Mouse (Mus musculus) lung, embryonic 14.5 days (tissue): ENCODE measurements around the gene Fanca. TPM values are rescaled to one million over a fixed set of nuclear protein-coding genes. Genes with fewer than 3 reads are reported as not detected.

Experiments
- ATAC-seq: fragments of 200-750 bp; cut with Nextera tagmentation; 2 replicates; pipeline ENCODE4 v1.8.0; 2017; ENCODE audit warnings: mild to moderate bottlenecking, moderate TSS enrichment, moderate library complexity; ENCODE audit not compliant: insufficient read depth
- DNase-seq: peaks from one replicate; pipeline ENCODE4 v3.0.0-alpha.2; 2015
- H3K27ac ChIP-seq: fragments of 300-500 bp; sonication (generic); 2 replicates; pipeline ENCODE4 v1.5.1; 2014; ENCODE audit warnings: low read depth, mild to moderate bottlenecking, moderate library complexity
- H3K27me3 ChIP-seq: fragments of 300-500 bp; sonication (generic); 2 replicates; pipeline ENCODE4 v1.6.1; 2014; ENCODE audit warnings: low read length, control low read depth; ENCODE audit not compliant: insufficient read depth
- H3K36me3 ChIP-seq: fragments of 300-500 bp; sonication (generic); 2 replicates; pipeline ENCODE4 v1.6.1; 2014; ENCODE audit warnings: control low read depth; ENCODE audit not compliant: insufficient read depth
- H3K4me1 ChIP-seq: fragments of 300-500 bp; sonication (generic); 2 replicates; pipeline ENCODE4 v1.6.1; 2014; ENCODE audit warnings: antibody characterized with exemption, control low read depth; ENCODE audit not compliant: insufficient read depth
- H3K4me2 ChIP-seq: fragments of 300-500 bp; sonication (generic); 2 replicates; pipeline ENCODE4 v1.6.1; 2014; ENCODE audit warnings: mild to moderate bottlenecking
- H3K4me3 ChIP-seq: fragments of 300-500 bp; sonication (generic); 2 replicates; pipeline ENCODE4 v1.5.1; 2014; ENCODE audit warnings: low read depth, low read length
- H3K9ac ChIP-seq: fragments of 300-500 bp; sonication (generic); 2 replicates; pipeline ENCODE4 v1.6.1; 2014
- H3K9me3 ChIP-seq: fragments of 300-500 bp; sonication (generic); 2 replicates; pipeline ENCODE4 v1.6.1; 2016; ENCODE audit warnings: low read depth, low read length, control low read depth
- CTCF ChIP-seq: IDR thresholded peaks from 2 replicates; pipeline ENCODE4 v1.5.1; 2016; ENCODE audit warnings: antibody characterized with exemption, low read depth
- WGBS: fragments of 180-500 bp; shearing (Covaris S2); extraction: QIAGEN DNeasy Blood & Tissue Kit; methylation state at CpG from one replicate; pipeline ENCODE4 v1.1.7; 2014; 5-methylcytosine and 5-hydroxymethylcytosine counted together
- polyA plus RNA-seq: library from polyadenylated mRNA; unstranded; fragments of >200 nt; fragmentation: Nextera tagmentation; extraction: Ambion mirVana; gene quantifications from 2 replicates; pipeline ENCODE4 v1.2.1, GENCODE M21; 2014

Gene Fanca
- polyA plus RNA-seq, 1 experiment from 2014 or later: 41.6 TPM

DNA sequence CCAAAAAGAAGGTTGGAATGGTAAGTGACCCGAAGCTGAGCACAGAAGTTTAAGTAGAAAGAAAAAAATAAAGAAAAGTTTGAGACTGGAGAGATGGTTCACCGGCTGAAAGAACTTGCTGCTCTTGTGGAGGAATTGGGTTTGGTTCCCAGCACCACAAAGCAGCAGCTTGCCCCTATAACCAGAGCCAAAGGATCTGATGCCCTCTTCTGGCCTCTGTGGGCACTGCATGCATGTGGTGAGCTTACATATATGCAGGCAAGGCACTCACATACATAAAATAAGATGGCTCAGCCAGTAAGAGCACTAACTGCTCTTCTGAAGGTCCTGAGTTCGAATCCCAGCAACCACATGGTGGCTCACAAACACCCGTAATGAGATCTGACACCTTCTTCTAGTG, 21.7 kb upstream of the Fanca start:
- no peak overlapping the region for H3K4me3 ChIP-seq
- no peak overlapping the region for H3K9ac ChIP-seq
- TF ChIP-seq CTCF: peak; percentile 27; the same call in 1 of the 2 replicates
- H3K36me3 ChIP-seq: no peaks in the 10 kb centered on the region
- no peak overlapping the region for H3K4me2 ChIP-seq
- DNase-seq (no peak), ATAC-seq (no peak)
- no peaks in the 10 kb centered on the region for H3K27me3 ChIP-seq
- WGBS: 92% methylated on average over 4 of the region's 4 CpGs
- no peak overlapping the region for H3K27ac ChIP-seq
- H3K4me1 ChIP-seq: no peaks in the 10 kb centered on the region
- no peaks in the 10 kb centered on the region for H3K9me3 ChIP-seq

GRCm38 (mm10) chr8:123337475-123337874, 19.1 kb upstream of the Fanca start:
- no peak for DNase-seq
- H3K27me3 ChIP-seq: peaks cover 10% of the 10 kb centered on the region; the same call in 1 of the 2 replicates
- H3K9ac ChIP-seq: no peak overlapping the region
- no peak overlapping the region for H3K4me3 ChIP-seq
- H3K4me1 ChIP-seq: no peaks in the 10 kb centered on the region
- no peaks in the 10 kb centered on the region for H3K36me3 ChIP-seq
- WGBS: 83% methylated on average over 3 of the region's 3 CpGs
- H3K27ac ChIP-seq: no peak overlapping the region
- TF ChIP-seq CTCF: no peak
- H3K9me3 ChIP-seq: no peaks in the 10 kb centered on the region
- no peak for ATAC-seq
- H3K4me2 ChIP-seq: no peak overlapping the region

DNA sequence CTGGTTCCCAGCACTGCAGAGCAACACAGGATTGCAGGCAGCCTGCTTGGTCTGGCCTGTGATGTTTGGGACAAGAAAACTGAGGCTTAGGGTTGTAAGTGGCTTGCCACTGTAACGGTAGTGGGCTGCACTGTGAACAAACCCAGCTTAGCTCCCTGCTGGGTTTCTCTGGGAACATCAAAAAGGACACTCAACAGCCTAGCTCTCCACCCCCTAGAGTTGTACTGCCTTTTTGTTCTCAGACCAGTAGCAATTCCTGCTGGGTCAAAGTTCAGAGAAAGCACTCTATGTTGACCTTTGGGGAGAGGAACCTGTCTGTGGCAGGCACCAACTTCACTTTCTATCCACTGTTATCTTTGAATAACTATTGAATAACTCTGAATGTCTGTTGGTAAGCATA, 16.1 kb upstream of the Fanca start:
- Histone ChIP-seq H3K27me3 (peaks cover 10% of the 10 kb centered on the region; the same call in 1 of the 2 replicates), H3K4me3 (no peak overlapping the region), H3K27ac (no peak overlapping the region), H3K4me2 (no peak overlapping the region), H3K36me3 (no peaks in the 10 kb centered on the region), H3K4me1 (0 out of 2 replicates have a peak, but pooled peaks cover 3% of the 10 kb centered on the region), H3K9me3 (no peaks in the 10 kb centered on the region), H3K9ac (no peak overlapping the region)
- WGBS: 7% methylated on average over 1 of the region's 1 CpGs
- DNase-seq: no peak
- TF ChIP-seq CTCF: no peak
- no peak for ATAC-seq

- DNase-seq (no peak), ATAC-seq (no peak)
- H3K9me3 ChIP-seq: no peaks in the 10 kb centered on the region
- H3K4me1 ChIP-seq: 0 out of 2 replicates have a peak, but pooled peaks cover 3% of the 10 kb centered on the region
- H3K36me3 ChIP-seq: no peaks in the 10 kb centered on the region
- no peak overlapping the region for H3K4me2 ChIP-seq
- no peak overlapping the region for H3K27ac ChIP-seq
- no peak for TF ChIP-seq CTCF
- no peak overlapping the region for H3K9ac ChIP-seq
- H3K4me3 ChIP-seq: no peak overlapping the region
- WGBS: 6% methylated on average over 7 of the region's 7 CpGs
- peaks cover 10% of the 10 kb centered on the region; the same call in 1 of the 2 replicates for H3K27me3 ChIP-seq
Observed at GRCm38 (mm10) chr8:123333864-123334263, 15.5 kb upstream of the Fanca start.

GRCm38 (mm10) chr8:123333091-123333587, 14.8 kb upstream of the Fanca start:
- peaks cover 10% of the 10 kb centered on the region; the same call in 1 of the 2 replicates for H3K27me3 ChIP-seq
- DNase-seq: no peak
- peak overlapping the region; percentile 55 for H3K4me3 ChIP-seq
- no peak for TF ChIP-seq CTCF
- no peaks in the 10 kb centered on the region for H3K9me3 ChIP-seq
- H3K4me2 ChIP-seq: peak overlapping the region; percentile 89
- H3K4me1 ChIP-seq: 0 out of 2 replicates have a peak, but pooled peaks cover 3% of the 10 kb centered on the region
- H3K9ac ChIP-seq: peak overlapping the region; percentile 43
- peak; percentile 40; the same call in 1 of the 2 replicates for ATAC-seq
- H3K36me3 ChIP-seq: no peaks in the 10 kb centered on the region
- H3K27ac ChIP-seq: no peak overlapping the region
- 3% methylated on average over 21 of the region's 21 CpGs for WGBS

DNA sequence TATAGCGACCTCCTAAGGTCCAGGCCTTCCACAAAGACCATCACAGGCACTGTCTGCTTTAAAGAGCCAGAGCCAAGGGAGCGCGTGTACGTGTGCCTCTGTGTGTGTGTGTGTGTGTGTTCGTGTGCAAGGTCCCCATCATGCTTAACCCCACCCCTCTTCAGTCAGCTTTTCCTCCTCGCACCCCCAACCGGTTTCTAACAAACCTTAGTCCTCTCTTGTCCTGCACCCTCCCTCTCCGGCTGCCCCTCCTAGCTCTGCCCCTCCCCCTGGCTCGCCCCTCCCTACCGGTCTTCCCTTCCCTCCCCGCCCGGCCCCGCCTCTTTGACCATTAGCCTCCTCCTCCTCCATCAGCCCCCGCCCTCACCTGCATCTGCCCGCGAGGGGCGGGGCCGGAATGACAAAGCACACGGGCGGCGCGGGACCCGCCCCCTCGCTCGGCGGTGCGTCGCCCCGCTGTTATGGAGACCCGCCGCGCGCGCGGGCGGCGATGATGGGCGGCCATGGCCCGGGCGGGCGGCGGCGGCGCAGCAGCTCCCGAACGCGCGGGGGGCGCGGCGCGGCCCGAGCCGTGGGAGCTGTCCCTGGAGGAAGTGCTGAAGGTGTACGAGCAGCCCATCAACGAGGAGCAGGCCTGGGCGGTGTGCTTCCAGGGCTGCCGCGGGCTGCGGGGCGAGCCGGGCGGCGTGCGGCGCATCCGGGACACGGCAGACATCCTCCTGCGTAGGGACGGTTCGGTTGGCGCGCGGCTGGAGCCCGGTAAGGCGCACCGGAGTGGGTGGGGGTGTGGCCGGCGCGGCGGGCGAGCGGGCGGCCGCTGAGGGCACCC, 14.1 kb upstream of the Fanca start, which contains the start of gene Spire2:
TSS of gene Spire2 (plus strand) at position 452 of the 829 bp plus-strand sequence.
- Histone ChIP-seq H3K27ac (no peak within 1 kb of the TSS), H3K4me3 (peak within 1 kb of the TSS; percentile 55), H3K36me3 (no peaks in the 10 kb centered on the region), H3K27me3 (peaks cover 10% of the 10 kb centered on the region; the same call in 1 of the 2 replicates), H3K4me2 (peak within 1 kb of the TSS; percentile 89), H3K9ac (peak within 1 kb of the TSS; percentile 43), H3K9me3 (no peaks in the 10 kb centered on the region), H3K4me1 (0 out of 2 replicates have a peak, but pooled peaks cover 3% of the 10 kb centered on the region)
- no peak for TF ChIP-seq CTCF
- 1% methylated on average over 72 of the region's 85 CpGs for WGBS
- ATAC-seq (peak; percentile 93), DNase-seq (peak; percentile 89)

DNA sequence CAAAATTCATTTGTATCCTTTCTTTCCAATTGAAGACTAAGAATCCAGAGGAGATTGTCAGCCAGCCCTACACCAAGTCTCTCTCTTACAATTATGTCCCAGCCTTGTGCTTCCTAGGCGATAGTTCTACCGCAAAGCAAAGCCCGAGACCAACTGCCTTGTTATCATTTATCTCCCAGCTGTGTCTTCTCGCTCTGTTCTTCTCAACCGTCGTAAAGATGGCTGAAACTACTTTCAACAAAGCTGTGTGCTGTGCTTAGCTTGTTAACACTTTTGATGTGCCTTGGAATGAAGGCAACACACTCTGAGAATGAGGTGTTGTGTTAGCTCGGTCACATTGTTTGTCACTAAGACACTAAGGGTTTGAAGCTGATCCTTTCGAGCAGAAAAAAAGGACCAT, 13.4 kb upstream of the Fanca start:
- H3K4me3 ChIP-seq: peak overlapping the region; percentile 55
- H3K9me3 ChIP-seq: no peaks in the 10 kb centered on the region
- no peak for TF ChIP-seq CTCF
- H3K36me3 ChIP-seq: no peaks in the 10 kb centered on the region
- 0 out of 2 replicates have a peak, but pooled peaks cover 3% of the 10 kb centered on the region for H3K4me1 ChIP-seq
- no peak for ATAC-seq
- DNase-seq: no peak
- peaks cover 10% of the 10 kb centered on the region; the same call in 1 of the 2 replicates for H3K27me3 ChIP-seq
- 22% methylated on average over 8 of the region's 8 CpGs for WGBS
- H3K4me2 ChIP-seq: peak overlapping the region; percentile 89
- H3K27ac ChIP-seq: no peak overlapping the region
- H3K9ac ChIP-seq: no peak overlapping the region
